Mouse (Mus musculus): ENCODE results near the gene D130043K22Rik. TPM values are rescaled to one million over a fixed set of nuclear protein-coding genes. Genes with fewer than 3 reads are reported as not detected.

D130043K22Rik gene
- polyA plus RNA-seq, 1 experiment from 2014 or later: 0.78 TPM

- WGBS: 82% methylated on average over 8 of the region's 8 CpGs
- Histone ChIP-seq H3K9me3 (no peaks in the 10 kb centered on the region), H3K4me1 (replicated peaks) (peaks cover 11% of the 10 kb centered on the region; the same call in 1 of the 2 replicates), H3K27ac (no peak overlapping the region), H3K36me3 (no peaks in the 10 kb centered on the region), H3K4me3 (no peak overlapping the region), H3K27me3 (ENCODE audit: insufficient read depth, poor library complexity, severe bottlenecking) (peaks cover 3% of the 10 kb centered on the region; the same call in 1 of the 2 replicates)
- DNase-seq (ENCODE audit: low spot score): no peak
Measured at GRCm38 (mm10) chr13:24943303-24943702, 98.4 kb downstream of the D130043K22Rik start.

GRCm38 (mm10) chr13:24945567-24945966 is 100.6 kb downstream of the D130043K22Rik start:
- H3K4me1 ChIP-seq (replicated peaks): peaks cover 11% of the 10 kb centered on the region; the same call in 1 of the 2 replicates
- WGBS: 19% methylated on average over 4 of the region's 4 CpGs
- peak; percentile 13 for DNase-seq (ENCODE audit: low spot score)

GRCm38 (mm10) chr13:24947158-24947557 is 102.2 kb downstream of the D130043K22Rik start:
- 88% methylated on average over 5 of the region's 5 CpGs for WGBS
- no peaks in the 10 kb centered on the region for H3K27me3 ChIP-seq (ENCODE audit: insufficient read depth, poor library complexity, severe bottlenecking)
- no peak overlapping the region for H3K27ac ChIP-seq
- no peaks in the 10 kb centered on the region for H3K36me3 ChIP-seq
- peaks cover 8% of the 10 kb centered on the region; the same call in 1 of the 2 replicates for H3K4me1 ChIP-seq (replicated peaks)
- no peak for DNase-seq (ENCODE audit: low spot score)
- no peak overlapping the region for H3K4me3 ChIP-seq
- no peaks in the 10 kb centered on the region for H3K9me3 ChIP-seq

More at GRCm38 (mm10) chr13:24945567-24945966, 100.6 kb downstream of the D130043K22Rik start:
- H3K36me3 ChIP-seq: no peaks in the 10 kb centered on the region
- no peak overlapping the region for H3K4me3 ChIP-seq
- H3K27me3 ChIP-seq (ENCODE audit: insufficient read depth, poor library complexity, severe bottlenecking): no peaks in the 10 kb centered on the region
- no peak overlapping the region for H3K27ac ChIP-seq
- H3K9me3 ChIP-seq: no peaks in the 10 kb centered on the region

DNA sequence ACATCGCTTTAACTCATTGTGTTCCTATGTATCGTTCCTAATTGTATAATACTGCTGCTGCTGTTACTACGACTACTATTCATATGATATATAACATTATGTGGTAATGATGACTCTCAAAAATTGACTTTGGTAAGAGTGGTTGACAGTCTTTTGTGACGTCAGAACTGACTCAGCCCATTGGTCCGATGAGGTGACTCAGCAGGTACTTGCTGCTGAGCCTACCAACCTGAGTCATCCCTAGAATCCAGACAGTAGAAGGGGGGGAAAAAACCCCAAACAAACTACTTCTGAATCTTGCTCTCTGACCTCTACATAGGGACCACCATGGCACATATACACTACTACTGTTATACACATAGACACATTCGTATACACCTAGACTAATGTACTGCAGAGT is 103.9 kb downstream of the D130043K22Rik start:
- Histone ChIP-seq H3K27ac (no peak overlapping the region), H3K4me1 (replicated peaks) (peaks cover 3% of the 10 kb centered on the region; the same call in 1 of the 2 replicates), H3K27me3 (ENCODE audit: insufficient read depth, poor library complexity, severe bottlenecking) (no peaks in the 10 kb centered on the region), H3K4me3 (no peak overlapping the region), H3K9me3 (no peaks in the 10 kb centered on the region), H3K36me3 (no peaks in the 10 kb centered on the region)
- WGBS: 89% methylated on average over 6 of the region's 6 CpGs
- DNase-seq (ENCODE audit: low spot score): no peak

Other genes with a start within 250 kb of the D130043K22Rik start
- gene Armh2, start 103.9 kb upstream of the D130043K22Rik start, polyA plus RNA-seq (2016; fragmentation: Nextera tagmentation; extraction: Ambion mirVana): not detected in 2 replicates
- 134 and 184 TPM in 2 replicates for gene Gmnn, start 83.2 kb upstream of the D130043K22Rik start, polyA plus RNA-seq (2016; fragmentation: Nextera tagmentation; extraction: Ambion mirVana)
- gene BC005537, start 43.5 kb upstream of the D130043K22Rik start, polyA plus RNA-seq (2016; fragmentation: Nextera tagmentation; extraction: Ambion mirVana): 10.4 and 10.9 TPM in 2 replicates
- gene Acot13, start 13.6 kb upstream of the D130043K22Rik start, polyA plus RNA-seq (2016; fragmentation: Nextera tagmentation; extraction: Ambion mirVana): 56.5 and 62.3 TPM in 2 replicates
- 64.4 and 74.7 TPM in 2 replicates for gene Tdp2, start 13.5 kb upstream of the D130043K22Rik start, polyA plus RNA-seq (2016; fragmentation: Nextera tagmentation; extraction: Ambion mirVana)
- gene Aldh5a1, start 92.5 kb downstream of the D130043K22Rik start, polyA plus RNA-seq (2016; fragmentation: Nextera tagmentation; extraction: Ambion mirVana): 7.0 and 7.3 TPM in 2 replicates
- gene Gpld1, start 98.0 kb downstream of the D130043K22Rik start, polyA plus RNA-seq (2016; fragmentation: Nextera tagmentation; extraction: Ambion mirVana): 0.50 and 0.51 TPM in 2 replicates
- gene Mrs2, start 175.2 kb downstream of the D130043K22Rik start, polyA plus RNA-seq (2016; fragmentation: Nextera tagmentation; extraction: Ambion mirVana): 16.0 and 19.1 TPM in 2 replicates
- 3.4 and 3.8 TPM in 2 replicates for gene Dcdc2a, start 210.9 kb downstream of the D130043K22Rik start, polyA plus RNA-seq (2016; fragmentation: Nextera tagmentation; extraction: Ambion mirVana)

Data from hindbrain, embryonic 10.5 days (tissue).